Mouse (Mus musculus): ENCODE measurements around the gene Safb2.

DNA sequence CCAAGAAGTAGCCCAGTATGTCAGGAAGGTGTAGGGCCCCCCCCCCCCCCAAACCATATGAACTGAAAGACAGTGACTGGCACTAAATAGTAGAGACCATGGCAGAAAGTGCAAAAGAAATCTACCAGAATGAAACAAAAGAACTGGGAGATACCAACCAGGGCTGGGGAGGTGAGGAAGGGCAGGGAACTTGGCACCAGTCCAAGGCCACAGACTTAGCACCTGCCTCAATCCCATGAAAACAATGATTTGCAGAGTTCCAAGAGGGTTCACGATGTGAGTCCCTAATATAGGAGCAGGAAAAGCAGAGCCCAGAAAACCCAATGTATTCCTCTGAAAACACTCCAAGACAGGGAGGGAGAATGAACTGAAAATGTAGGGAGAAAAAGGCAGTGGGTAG, 12.2 kb downstream of the Safb2 start:
- TF ChIP-seq POLR2A (IDR thresholded peaks at IDR 0.05; ENCODE audit: borderline replicate concordance, extremely low read depth, insufficient read depth, insufficient read length, poor library complexity, severe bottlenecking) (no peak), CTCF (IDR thresholded peaks at IDR 0.05; ENCODE audit: borderline replicate concordance, extremely low read depth, insufficient read depth, insufficient read length) (no peak)
